Mouse (Mus musculus): Measurements from ENCODE around the gene Rnase10. TPM values are rescaled to one million over a fixed set of nuclear protein-coding genes. Genes with fewer than 3 reads are reported as not detected.
"Not testable (repeated sequence)": the region's sequence is repeated elsewhere in the genome, so short reads cannot be mapped to it uniquely, and the experiment has no call there.

Rnase10 gene
- polyA plus RNA-seq, 1 experiment, result not detected

DNA sequence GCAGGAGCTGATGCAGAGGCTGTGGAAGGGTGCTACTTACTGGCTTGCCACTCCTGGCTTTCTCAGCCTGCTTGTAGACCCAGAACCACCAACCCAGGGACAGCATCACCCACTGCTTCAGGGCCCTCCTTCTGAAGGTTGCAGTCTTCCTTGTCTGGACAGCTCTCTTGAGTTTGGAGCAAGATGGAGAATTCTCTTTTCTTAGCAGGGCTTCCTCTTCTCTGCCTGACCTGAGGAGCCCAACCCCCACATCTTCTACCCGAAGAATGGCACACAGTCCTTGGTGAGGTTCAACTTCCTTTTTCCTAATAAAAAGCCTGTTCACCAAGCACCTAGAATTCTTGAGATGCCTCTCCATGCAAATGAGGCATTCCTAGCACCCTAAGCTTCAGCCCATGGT lies 36.7 kb upstream of the Rnase10 start:
- TF ChIP-seq EP300 (IDR thresholded peaks at IDR 0.05; ENCODE audit: insufficient read depth, low read depth, low read length) (no peak), CTCF (IDR thresholded peaks at IDR 0.05; ENCODE audit: low read depth, low read length) (no peak), POLR2A (IDR thresholded peaks at IDR 0.05; ENCODE audit: insufficient read depth, low read length) (no peak)
- Histone ChIP-seq H3K4me1 (ENCODE audit: control insufficient read depth, insufficient read depth, low read length) (peaks cover 13% of the 10 kb centered on the region), H3K4me3 (ENCODE audit: low read depth, low read length) (no peak overlapping the region), H3K9me3 (replicated peaks; ENCODE audit: control insufficient read depth, insufficient read depth, low read length, poor library complexity, severe bottlenecking) (no peaks in the 10 kb centered on the region), H3K36me3 (ENCODE audit: control insufficient read depth, insufficient read depth, low read length, poor library complexity, severe bottlenecking) (no peaks in the 10 kb centered on the region), H3K9ac (ENCODE audit: low read depth, poor library complexity, severe bottlenecking) (no peak overlapping the region), H3K27ac (ENCODE audit: insufficient read depth, low read length) (0 out of 2 replicates have a peak overlapping the region, but pooled peaks have one; percentile 30), H3K27me3 (ENCODE audit: control insufficient read depth, insufficient read depth, low read length, poor library complexity, severe bottlenecking) (no peaks in the 10 kb centered on the region)

DNA sequence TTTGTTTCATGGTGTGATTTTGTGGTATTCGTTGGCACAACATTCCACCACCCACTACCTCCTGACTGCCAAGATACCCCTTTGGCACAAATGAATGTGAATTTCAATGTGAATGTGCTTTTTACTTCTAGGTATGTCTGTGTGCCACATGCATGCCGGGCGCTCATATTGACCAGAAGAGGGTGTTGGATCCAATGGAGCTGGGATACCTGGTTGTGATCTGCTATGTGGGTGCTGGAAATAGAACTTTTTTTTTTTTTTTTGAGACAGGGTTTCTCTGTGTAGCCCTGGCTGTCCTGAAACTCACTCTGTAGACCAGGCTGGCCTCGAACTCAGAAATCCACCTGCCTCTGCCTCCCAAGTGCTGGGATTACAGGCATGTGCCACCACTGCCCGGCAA lies 34.5 kb upstream of the Rnase10 start:
- H3K4me3 ChIP-seq (ENCODE audit: low read depth, low read length); H3K9ac ChIP-seq (ENCODE audit: low read depth, poor library complexity, severe bottlenecking); H3K36me3 ChIP-seq (ENCODE audit: control insufficient read depth, insufficient read depth, low read length, poor library complexity, severe bottlenecking); H3K27me3 ChIP-seq (ENCODE audit: control insufficient read depth, insufficient read depth, low read length, poor library complexity, severe bottlenecking); H3K9me3 ChIP-seq (replicated peaks; ENCODE audit: control insufficient read depth, insufficient read depth, low read length, poor library complexity, severe bottlenecking): not testable (repeated sequence)
- Histone ChIP-seq H3K4me1 (ENCODE audit: control insufficient read depth, insufficient read depth, low read length) (peaks cover 13% of the 10 kb centered on the region), H3K27ac (ENCODE audit: insufficient read depth, low read length) (0 out of 2 replicates have a peak overlapping the region, but pooled peaks have one; percentile 7)

DNA sequence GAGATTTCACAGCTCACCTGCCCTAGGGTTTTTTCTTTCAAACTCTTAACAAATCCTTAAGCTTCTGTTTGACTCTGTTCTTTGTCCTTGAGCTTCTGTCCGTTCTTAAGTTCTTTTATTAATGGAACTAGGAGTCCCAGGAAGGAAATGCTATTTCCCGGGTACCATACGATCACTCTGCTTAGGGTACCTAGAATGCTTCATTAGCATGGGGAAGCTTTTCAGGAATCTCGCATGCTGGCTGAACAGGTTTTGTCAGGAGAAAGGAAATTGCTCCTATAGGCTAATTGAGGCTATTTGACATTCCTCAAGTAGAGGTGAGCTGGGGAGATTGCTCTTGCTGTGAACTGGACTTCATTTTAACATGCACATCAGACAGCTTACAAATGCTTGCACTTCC lies 33.9 kb upstream of the Rnase10 start:
- Histone ChIP-seq H3K27ac (ENCODE audit: insufficient read depth, low read length) (peak overlapping the region; percentile 45; the same call in 1 of the 2 replicates), H3K27me3 (ENCODE audit: control insufficient read depth, insufficient read depth, low read length, poor library complexity, severe bottlenecking) (no peaks in the 10 kb centered on the region), H3K4me1 (ENCODE audit: control insufficient read depth, insufficient read depth, low read length) (peaks cover 12% of the 10 kb centered on the region), H3K36me3 (ENCODE audit: control insufficient read depth, insufficient read depth, low read length, poor library complexity, severe bottlenecking) (no peaks in the 10 kb centered on the region), H3K9me3 (replicated peaks; ENCODE audit: control insufficient read depth, insufficient read depth, low read length, poor library complexity, severe bottlenecking) (no peaks in the 10 kb centered on the region), H3K9ac (ENCODE audit: low read depth, poor library complexity, severe bottlenecking) (no peak overlapping the region), H3K4me3 (ENCODE audit: low read depth, low read length) (no peak overlapping the region)
- TF ChIP-seq EP300 (IDR thresholded peaks at IDR 0.05; ENCODE audit: insufficient read depth, low read depth, low read length) (no peak), CTCF (IDR thresholded peaks at IDR 0.05; ENCODE audit: low read depth, low read length) (no peak), POLR2A (IDR thresholded peaks at IDR 0.05; ENCODE audit: insufficient read depth, low read length) (no peak)

DNA sequence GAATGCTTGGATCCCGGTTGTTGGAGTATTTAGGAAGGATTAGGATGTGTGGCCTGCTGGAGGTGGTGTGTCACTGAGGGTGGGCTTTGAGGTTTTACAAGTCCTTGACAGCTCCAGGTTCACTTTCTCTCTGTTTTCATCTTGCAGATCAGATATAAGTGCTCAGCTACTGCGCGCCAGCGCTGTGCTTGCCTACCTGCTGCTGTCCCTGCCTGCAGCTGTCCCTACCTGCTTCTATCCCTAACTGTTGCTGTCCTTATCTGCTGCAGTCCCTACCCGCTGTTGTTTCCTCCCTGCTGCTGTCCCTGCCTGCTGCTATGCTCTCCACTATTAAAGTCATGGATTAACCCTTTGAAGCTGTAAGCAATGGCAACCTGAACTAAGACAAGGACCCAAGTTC lies 32.5 kb upstream of the Rnase10 start:
- TF ChIP-seq POLR2A (IDR thresholded peaks at IDR 0.05; ENCODE audit: insufficient read depth, low read length) (no peak), EP300 (IDR thresholded peaks at IDR 0.05; ENCODE audit: insufficient read depth, low read depth, low read length) (no peak), CTCF (IDR thresholded peaks at IDR 0.05; ENCODE audit: low read depth, low read length) (no peak)
- peaks cover 12% of the 10 kb centered on the region for H3K4me1 ChIP-seq (ENCODE audit: control insufficient read depth, insufficient read depth, low read length)
- H3K27me3 ChIP-seq (ENCODE audit: control insufficient read depth, insufficient read depth, low read length, poor library complexity, severe bottlenecking), result no peaks in the 10 kb centered on the region
- H3K4me3 ChIP-seq (ENCODE audit: low read depth, low read length), result no peak overlapping the region
- H3K9ac ChIP-seq (ENCODE audit: low read depth, poor library complexity, severe bottlenecking), result no peak overlapping the region
- no peaks in the 10 kb centered on the region for H3K36me3 ChIP-seq (ENCODE audit: control insufficient read depth, insufficient read depth, low read length, poor library complexity, severe bottlenecking)
- no peaks in the 10 kb centered on the region for H3K9me3 ChIP-seq (replicated peaks; ENCODE audit: control insufficient read depth, insufficient read depth, low read length, poor library complexity, severe bottlenecking)
- no peak overlapping the region for H3K27ac ChIP-seq (ENCODE audit: insufficient read depth, low read length)

DNA sequence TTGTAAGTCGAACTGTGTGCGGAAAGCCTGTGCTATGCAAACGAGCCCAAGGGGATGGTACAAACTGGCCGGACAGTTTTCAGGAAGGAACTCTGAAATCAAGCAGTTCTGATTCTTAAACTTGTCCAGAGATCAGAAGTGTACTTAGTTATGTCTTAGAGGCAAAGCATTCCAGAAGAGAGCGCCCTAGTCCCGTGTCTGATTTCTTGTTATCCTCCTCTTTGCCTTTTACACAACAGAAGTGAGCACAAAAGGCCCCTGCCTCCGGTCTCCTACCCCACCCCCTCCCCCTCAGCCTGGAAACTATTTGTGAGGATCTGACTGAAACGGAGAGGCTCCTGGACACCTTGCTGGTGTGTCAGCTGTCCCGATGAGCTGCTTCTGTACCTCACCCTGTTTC lies 30.9 kb upstream of the Rnase10 start:
- no peak for TF ChIP-seq POLR2A (IDR thresholded peaks at IDR 0.05; ENCODE audit: insufficient read depth, low read length)
- TF ChIP-seq CTCF (IDR thresholded peaks at IDR 0.05; ENCODE audit: low read depth, low read length), result no peak
- TF ChIP-seq EP300 (IDR thresholded peaks at IDR 0.05; ENCODE audit: insufficient read depth, low read depth, low read length), result 0 out of 2 replicates have a peak, but pooled peaks have one; percentile 73
- Histone ChIP-seq H3K9me3 (replicated peaks; ENCODE audit: control insufficient read depth, insufficient read depth, low read length, poor library complexity, severe bottlenecking) (no peaks in the 10 kb centered on the region), H3K27ac (ENCODE audit: insufficient read depth, low read length) (peak overlapping the region; percentile 77), H3K9ac (ENCODE audit: low read depth, poor library complexity, severe bottlenecking) (peak overlapping the region; percentile 52), H3K4me3 (ENCODE audit: low read depth, low read length) (peak overlapping the region; percentile 29; the same call in 1 of the 2 replicates), H3K36me3 (ENCODE audit: control insufficient read depth, insufficient read depth, low read length, poor library complexity, severe bottlenecking) (no peaks in the 10 kb centered on the region), H3K27me3 (ENCODE audit: control insufficient read depth, insufficient read depth, low read length, poor library complexity, severe bottlenecking) (no peaks in the 10 kb centered on the region), H3K4me1 (ENCODE audit: control insufficient read depth, insufficient read depth, low read length) (peaks cover 5% of the 10 kb centered on the region)

DNA sequence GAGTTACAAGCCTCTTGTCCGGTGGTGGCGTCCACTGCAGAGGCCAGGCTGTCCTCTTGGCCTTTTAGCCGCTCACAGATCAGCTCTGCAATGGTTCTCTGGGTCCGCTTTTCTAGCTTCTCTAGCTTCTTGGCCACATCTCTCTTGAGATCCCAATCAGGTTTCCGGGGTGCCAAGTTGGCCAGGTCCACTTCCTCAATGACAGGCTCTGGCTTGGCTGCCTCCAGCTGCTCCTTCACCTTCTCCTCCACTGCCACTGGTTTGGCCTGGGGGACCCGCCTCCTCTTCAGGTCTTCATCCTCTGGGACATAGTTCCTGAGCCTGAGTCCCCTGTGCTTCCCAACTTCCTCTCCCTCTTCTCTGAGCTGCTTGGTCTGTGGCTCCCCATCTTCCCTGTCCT lies 29.1 kb upstream of the Rnase10 start:
- H3K4me1 ChIP-seq (ENCODE audit: control insufficient read depth, insufficient read depth, low read length); H3K36me3 ChIP-seq (ENCODE audit: control insufficient read depth, insufficient read depth, low read length, poor library complexity, severe bottlenecking); H3K4me3 ChIP-seq (ENCODE audit: low read depth, low read length); H3K27ac ChIP-seq (ENCODE audit: insufficient read depth, low read length); H3K27me3 ChIP-seq (ENCODE audit: control insufficient read depth, insufficient read depth, low read length, poor library complexity, severe bottlenecking); H3K9me3 ChIP-seq (replicated peaks; ENCODE audit: control insufficient read depth, insufficient read depth, low read length, poor library complexity, severe bottlenecking): not testable (repeated sequence)
- H3K9ac ChIP-seq (ENCODE audit: low read depth, poor library complexity, severe bottlenecking), result 0 out of 2 replicates have a peak overlapping the region, but pooled peaks have one; percentile 34

Data from ES-Bruce4 (cell line).